Mouse (Mus musculus): Measurements from ENCODE around the gene Tiam2. TPM values are rescaled to one million over a fixed set of nuclear protein-coding genes. Genes with fewer than 3 reads are reported as not detected.

The Tiam2 gene
- polyA plus RNA-seq, 1 experiment from 2014 or later = 81.3 TPM

Other genes starting within 250 kb of the Tiam2 start
- 15.9 and 18.0 TPM in 2 replicates for gene Scaf8, start 211.6 kb upstream of the Tiam2 start, polyA plus RNA-seq (2014; fragmentation: Nextera tagmentation; extraction: Ambion mirVana)
- gene Cldn20, start 206.0 kb downstream of the Tiam2 start, polyA plus RNA-seq (2014; fragmentation: Nextera tagmentation; extraction: Ambion mirVana) = 0.84 and 0.94 TPM in 2 replicates
- 14.7 and 16.0 TPM in 2 replicates for gene Tfb1m, start 231.2 kb downstream of the Tiam2 start, polyA plus RNA-seq (2014; fragmentation: Nextera tagmentation; extraction: Ambion mirVana)

Measured in forebrain, embryonic 14.5 days (tissue).